Mouse (Mus musculus): ENCODE results near the gene Paf1. TPM values are rescaled to one million over a fixed set of nuclear protein-coding genes. Genes with fewer than 3 reads are reported as not detected.

The Paf1 gene
- polyA plus RNA-seq, 1 experiment from 2014 or later = 96.1 TPM

DNA sequence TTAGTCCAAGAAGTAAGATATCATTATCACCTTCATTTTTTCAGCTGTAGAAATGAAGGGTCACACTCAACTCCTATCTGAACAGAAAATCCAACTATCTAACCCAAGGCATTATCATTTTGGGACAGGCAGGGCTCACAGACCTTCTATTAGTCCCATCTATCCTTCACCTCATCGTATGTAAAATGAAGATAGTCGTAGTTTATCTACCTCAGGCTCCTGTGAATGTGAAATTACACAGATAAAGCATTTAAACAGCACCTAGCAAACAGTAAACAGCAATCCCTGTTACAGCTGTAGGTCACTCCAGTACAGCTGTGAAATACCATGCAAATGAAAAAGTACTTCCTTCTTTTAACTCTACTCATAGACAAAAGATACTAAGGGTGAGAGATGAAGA is 39.5 kb downstream of the Paf1 start:
- Histone ChIP-seq H3K27me3 (ENCODE audit: control insufficient read depth, insufficient read depth, low read depth, low read length) (no peaks in the 10 kb centered on the region), H3K4me3 (ENCODE audit: low read depth, low read length) (no peak overlapping the region), H3K4me2 (ENCODE audit: low read length) (no peak overlapping the region), H3K4me1 (ENCODE audit: control insufficient read depth, insufficient read depth, low read length) (peaks cover 38% of the 10 kb centered on the region), H3K9me3 (replicated peaks; ENCODE audit: control insufficient read depth, low read length, poor library complexity, severe bottlenecking) (no peaks in the 10 kb centered on the region), H3K36me3 (ENCODE audit: control insufficient read depth, insufficient read depth, low read length) (no peaks in the 10 kb centered on the region; the same call in 1 of the 2 replicates), H3K27ac (ENCODE audit: low read length) (no peak overlapping the region), H3K9ac (ENCODE audit: low read depth, low read length) (no peak overlapping the region)
- ATAC-seq = no peak
- WGBS = 94% methylated on average over 2 of the region's 2 CpGs

DNA sequence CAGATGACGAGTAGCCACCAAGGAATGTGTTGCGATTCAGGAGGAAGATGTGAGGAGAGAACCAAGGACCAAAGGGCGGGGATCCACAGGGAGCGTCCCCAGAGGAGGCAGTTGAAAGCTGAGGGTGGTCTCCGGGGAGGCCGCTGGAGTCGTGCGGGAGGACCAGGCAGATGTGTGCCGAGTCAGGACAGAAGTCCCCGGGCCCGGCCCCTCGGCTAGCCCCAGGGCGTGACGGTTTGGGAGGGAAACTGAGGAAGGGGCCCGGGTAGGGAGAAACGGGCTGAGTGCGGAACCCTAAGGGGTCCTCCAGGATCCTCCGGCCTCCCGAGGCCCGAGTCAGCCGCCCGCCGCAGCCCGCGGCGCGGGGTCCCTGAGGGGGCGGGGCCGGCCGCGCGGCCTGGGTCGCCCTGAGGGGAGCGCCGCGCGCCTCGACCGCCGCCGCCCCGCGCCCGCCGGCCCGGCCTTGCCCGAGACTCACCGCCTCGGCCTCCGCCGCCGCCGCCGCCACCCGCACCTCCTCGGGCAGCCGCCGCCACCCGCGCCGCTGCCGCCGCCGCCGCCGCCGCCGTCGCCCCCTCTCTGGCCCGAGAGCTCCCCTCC is 43.0 kb downstream of the Paf1 start:
- WGBS = under 1% methylated on average over 18 of the region's 70 CpGs
- no peaks in the 10 kb centered on the region for H3K9me3 ChIP-seq (replicated peaks; ENCODE audit: control insufficient read depth, low read length, poor library complexity, severe bottlenecking)
- H3K4me3 ChIP-seq (ENCODE audit: low read depth, low read length) = peak overlapping the region; percentile 95
- no peaks in the 10 kb centered on the region for H3K27me3 ChIP-seq (ENCODE audit: control insufficient read depth, insufficient read depth, low read depth, low read length)
- peak; percentile 30 for ATAC-seq
- H3K4me2 ChIP-seq (ENCODE audit: low read length) = peak overlapping the region; percentile 83
- peak overlapping the region; percentile 98 for H3K9ac ChIP-seq (ENCODE audit: low read depth, low read length)
- H3K27ac ChIP-seq (ENCODE audit: low read length) = peak overlapping the region; percentile 70
- H3K4me1 ChIP-seq (ENCODE audit: control insufficient read depth, insufficient read depth, low read length) = peaks cover 40% of the 10 kb centered on the region
- H3K36me3 ChIP-seq (ENCODE audit: control insufficient read depth, insufficient read depth, low read length) = no peaks in the 10 kb centered on the region; the same call in 1 of the 2 replicates

DNA sequence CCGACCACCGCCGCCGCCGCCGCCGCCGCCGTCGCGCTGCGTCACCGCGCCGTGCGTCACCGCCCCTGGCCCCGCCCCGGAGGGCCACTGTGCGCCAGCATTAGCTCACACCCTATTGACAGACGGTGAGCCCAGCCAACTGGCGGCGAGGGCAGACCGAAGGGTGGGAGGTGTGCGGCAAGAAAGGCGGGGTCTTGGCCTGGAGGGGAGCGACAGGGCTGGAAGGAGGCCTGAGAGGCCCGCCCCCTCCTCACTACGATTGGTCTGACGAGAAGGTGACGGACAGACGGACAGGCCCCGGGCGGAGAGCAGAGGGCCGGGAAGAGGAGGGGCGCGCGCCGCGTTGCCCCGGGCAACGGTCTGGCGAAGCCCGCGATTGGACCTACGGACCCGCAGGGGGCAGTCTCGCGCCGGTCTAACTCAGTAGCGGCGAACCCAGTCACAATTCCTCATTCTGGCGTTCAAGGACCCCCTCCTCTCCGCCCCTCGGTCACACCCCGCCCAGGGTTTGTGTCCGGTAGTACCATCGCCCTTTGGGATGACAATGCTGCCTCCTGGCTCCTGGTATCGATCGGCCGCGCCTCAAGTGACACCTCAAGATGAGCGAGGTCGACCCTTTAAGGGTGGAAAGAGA is 43.6 kb downstream of the Paf1 start:
- Histone ChIP-seq H3K9me3 (replicated peaks; ENCODE audit: control insufficient read depth, low read length, poor library complexity, severe bottlenecking) (no peaks in the 10 kb centered on the region), H3K36me3 (ENCODE audit: control insufficient read depth, insufficient read depth, low read length) (no peaks in the 10 kb centered on the region; the same call in 1 of the 2 replicates), H3K4me3 (ENCODE audit: low read depth, low read length) (peak overlapping the region; percentile 95), H3K4me1 (ENCODE audit: control insufficient read depth, insufficient read depth, low read length) (peaks cover 40% of the 10 kb centered on the region), H3K27me3 (ENCODE audit: control insufficient read depth, insufficient read depth, low read depth, low read length) (no peaks in the 10 kb centered on the region), H3K27ac (ENCODE audit: low read length) (peak overlapping the region; percentile 84), H3K9ac (ENCODE audit: low read depth, low read length) (peak overlapping the region; percentile 98), H3K4me2 (ENCODE audit: low read length) (peak overlapping the region; percentile 61)
- peak; percentile 99 for ATAC-seq
- WGBS = under 1% methylated on average over 37 of the region's 64 CpGs

DNA sequence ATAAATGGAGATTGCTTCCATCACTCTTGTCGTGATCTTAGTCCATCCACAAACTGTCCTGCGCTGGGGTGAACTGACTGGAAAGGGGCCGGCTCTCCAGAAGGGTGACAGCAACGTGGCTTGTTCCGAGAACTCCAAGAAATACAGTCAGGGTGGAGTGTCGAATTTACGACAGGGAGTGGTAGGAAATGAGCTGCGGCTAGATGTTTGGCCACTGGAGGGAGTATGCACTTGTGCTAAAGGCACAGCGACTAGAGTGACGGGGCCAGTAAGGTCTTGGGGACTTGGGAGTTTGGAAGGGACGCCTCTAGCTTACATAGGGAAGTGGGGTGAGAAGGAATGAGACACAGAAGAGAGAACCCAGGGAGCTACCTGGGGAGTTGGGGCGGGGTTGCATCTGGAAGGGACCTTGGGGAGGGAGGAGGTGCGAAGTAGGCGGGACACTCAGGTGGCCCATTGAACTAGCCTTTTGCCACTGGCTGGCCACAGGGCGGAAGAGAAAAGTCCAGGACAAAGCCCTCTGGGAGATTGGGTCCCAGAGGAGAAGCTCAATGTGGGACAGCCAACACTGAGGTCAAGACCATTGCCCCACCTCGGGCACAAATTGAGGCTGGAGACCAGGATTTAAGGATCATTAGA is 44.3 kb downstream of the Paf1 start, which contains the start of gene Gmfg:
Gene Gmfg (plus strand): TSS at position 516 of the 639 bp plus-strand sequence.
- H3K9me3 ChIP-seq (replicated peaks; ENCODE audit: control insufficient read depth, low read length, poor library complexity, severe bottlenecking) = no peaks in the 10 kb centered on the region
- 3% methylated on average over 16 of the region's 16 CpGs for WGBS
- peak; percentile 59 for ATAC-seq
- peak within 1 kb of the TSS; percentile 84 for H3K27ac ChIP-seq (ENCODE audit: low read length)
- peak within 1 kb of the TSS; percentile 95 for H3K4me3 ChIP-seq (ENCODE audit: low read depth, low read length)
- H3K4me1 ChIP-seq (ENCODE audit: control insufficient read depth, insufficient read depth, low read length) = peaks cover 38% of the 10 kb centered on the region
- H3K36me3 ChIP-seq (ENCODE audit: control insufficient read depth, insufficient read depth, low read length) = no peaks in the 10 kb centered on the region
- peak within 1 kb of the TSS; percentile 74 for H3K9ac ChIP-seq (ENCODE audit: low read depth, low read length)
- H3K27me3 ChIP-seq (ENCODE audit: control insufficient read depth, insufficient read depth, low read depth, low read length) = no peaks in the 10 kb centered on the region
- H3K4me2 ChIP-seq (ENCODE audit: low read length) = peak within 1 kb of the TSS; percentile 61

DNA sequence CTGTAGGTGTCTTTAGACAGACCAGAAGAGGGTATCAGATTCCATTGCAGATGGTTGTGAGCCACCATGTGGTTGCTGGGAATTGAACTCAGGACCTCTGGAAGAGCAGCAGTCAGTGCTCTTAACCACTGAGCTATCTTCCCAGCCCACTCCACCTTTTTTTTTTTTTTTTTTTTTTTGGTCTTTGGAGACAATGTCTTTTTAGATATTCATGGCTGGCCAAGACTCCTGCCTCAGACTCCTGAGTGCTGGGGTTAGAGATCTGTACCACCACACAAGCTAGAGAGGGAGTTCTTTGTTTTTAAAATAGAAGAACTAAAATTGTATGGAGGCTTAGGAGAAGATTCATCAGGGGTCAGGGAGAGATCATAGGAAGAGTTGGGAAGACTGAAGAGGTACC is 45.2 kb downstream of the Paf1 start:
- H3K9ac ChIP-seq (ENCODE audit: low read depth, low read length) = no peak overlapping the region
- no peak overlapping the region for H3K27ac ChIP-seq (ENCODE audit: low read length)
- no peak overlapping the region for H3K4me2 ChIP-seq (ENCODE audit: low read length)
- no peak overlapping the region for H3K4me3 ChIP-seq (ENCODE audit: low read depth, low read length)
- peaks cover 30% of the 10 kb centered on the region for H3K4me1 ChIP-seq (ENCODE audit: control insufficient read depth, insufficient read depth, low read length)
- H3K27me3 ChIP-seq (ENCODE audit: control insufficient read depth, insufficient read depth, low read depth, low read length) = no peaks in the 10 kb centered on the region
- no peak for ATAC-seq
- H3K9me3 ChIP-seq (replicated peaks; ENCODE audit: control insufficient read depth, low read length, poor library complexity, severe bottlenecking) = no peaks in the 10 kb centered on the region
- H3K36me3 ChIP-seq (ENCODE audit: control insufficient read depth, insufficient read depth, low read length) = no peaks in the 10 kb centered on the region

DNA sequence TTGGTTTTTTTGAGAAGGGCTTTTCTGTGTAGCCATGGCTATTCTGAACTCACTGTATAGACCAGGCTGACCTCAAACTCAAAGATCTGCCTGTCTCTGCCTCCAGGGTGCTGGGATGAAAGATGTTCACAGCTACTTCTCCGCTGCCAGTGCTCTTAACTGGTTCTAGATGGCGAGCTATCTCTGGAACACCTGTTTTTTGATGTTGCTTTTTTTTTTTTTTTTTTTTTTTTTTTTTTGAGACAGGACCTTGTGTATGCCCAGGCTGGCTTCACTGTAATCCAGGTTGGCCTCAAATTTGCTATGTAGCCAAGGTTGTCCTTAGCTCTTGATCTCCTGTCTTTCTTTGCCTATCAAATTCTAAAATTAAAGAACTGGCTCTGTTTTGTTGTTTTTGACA is 46.0 kb downstream of the Paf1 start:
- ATAC-seq = no peak
- H3K4me2 ChIP-seq (ENCODE audit: low read length) = no peak overlapping the region
- 90% methylated on average over 2 of the region's 2 CpGs for WGBS

DNA sequence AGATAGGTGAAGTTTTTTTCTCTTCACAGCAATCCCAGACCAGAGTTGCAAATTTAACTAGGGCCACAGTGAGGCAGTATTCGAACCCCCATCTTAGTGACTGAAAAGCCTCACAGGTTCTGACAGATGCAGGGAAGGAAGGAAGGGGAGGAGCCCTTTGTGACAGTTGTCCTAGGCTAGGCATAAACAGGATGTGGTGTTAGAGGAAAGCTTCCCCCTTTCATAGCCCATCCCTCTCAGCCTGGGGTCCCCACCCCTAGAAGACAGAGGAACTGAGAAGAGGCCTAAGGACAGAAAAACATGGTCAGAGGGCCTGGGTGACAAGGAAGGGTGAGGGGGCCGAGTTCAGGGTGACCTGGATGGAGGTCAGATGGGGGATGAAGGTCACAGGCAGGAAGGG is 48.0 kb downstream of the Paf1 start:
- no peak overlapping the region for H3K27ac ChIP-seq (ENCODE audit: low read length)
- H3K27me3 ChIP-seq (ENCODE audit: control insufficient read depth, insufficient read depth, low read depth, low read length) = no peaks in the 10 kb centered on the region
- no peak for ATAC-seq
- no peak overlapping the region for H3K9ac ChIP-seq (ENCODE audit: low read depth, low read length)
- H3K9me3 ChIP-seq (replicated peaks; ENCODE audit: control insufficient read depth, low read length, poor library complexity, severe bottlenecking) = no peaks in the 10 kb centered on the region
- no peak overlapping the region for H3K4me3 ChIP-seq (ENCODE audit: low read depth, low read length)
- H3K4me2 ChIP-seq (ENCODE audit: low read length) = no peak overlapping the region
- H3K36me3 ChIP-seq (ENCODE audit: control insufficient read depth, insufficient read depth, low read length) = no peaks in the 10 kb centered on the region
- peaks cover 5% of the 10 kb centered on the region for H3K4me1 ChIP-seq (ENCODE audit: control insufficient read depth, insufficient read depth, low read length)
- 75% methylated on average over 2 of the region's 2 CpGs for WGBS

More for the DNA sequence above, 46.0 kb downstream of the Paf1 start:
- H3K9me3 ChIP-seq (replicated peaks; ENCODE audit: control insufficient read depth, low read length, poor library complexity, severe bottlenecking) = no peaks in the 10 kb centered on the region
- peaks cover 22% of the 10 kb centered on the region for H3K4me1 ChIP-seq (ENCODE audit: control insufficient read depth, insufficient read depth, low read length)
- no peaks in the 10 kb centered on the region for H3K27me3 ChIP-seq (ENCODE audit: control insufficient read depth, insufficient read depth, low read depth, low read length)
- H3K36me3 ChIP-seq (ENCODE audit: control insufficient read depth, insufficient read depth, low read length) = no peaks in the 10 kb centered on the region
- H3K27ac ChIP-seq (ENCODE audit: low read length) = no peak overlapping the region
- no peak overlapping the region for H3K4me3 ChIP-seq (ENCODE audit: low read depth, low read length)
- no peak overlapping the region for H3K9ac ChIP-seq (ENCODE audit: low read depth, low read length)

DNA sequence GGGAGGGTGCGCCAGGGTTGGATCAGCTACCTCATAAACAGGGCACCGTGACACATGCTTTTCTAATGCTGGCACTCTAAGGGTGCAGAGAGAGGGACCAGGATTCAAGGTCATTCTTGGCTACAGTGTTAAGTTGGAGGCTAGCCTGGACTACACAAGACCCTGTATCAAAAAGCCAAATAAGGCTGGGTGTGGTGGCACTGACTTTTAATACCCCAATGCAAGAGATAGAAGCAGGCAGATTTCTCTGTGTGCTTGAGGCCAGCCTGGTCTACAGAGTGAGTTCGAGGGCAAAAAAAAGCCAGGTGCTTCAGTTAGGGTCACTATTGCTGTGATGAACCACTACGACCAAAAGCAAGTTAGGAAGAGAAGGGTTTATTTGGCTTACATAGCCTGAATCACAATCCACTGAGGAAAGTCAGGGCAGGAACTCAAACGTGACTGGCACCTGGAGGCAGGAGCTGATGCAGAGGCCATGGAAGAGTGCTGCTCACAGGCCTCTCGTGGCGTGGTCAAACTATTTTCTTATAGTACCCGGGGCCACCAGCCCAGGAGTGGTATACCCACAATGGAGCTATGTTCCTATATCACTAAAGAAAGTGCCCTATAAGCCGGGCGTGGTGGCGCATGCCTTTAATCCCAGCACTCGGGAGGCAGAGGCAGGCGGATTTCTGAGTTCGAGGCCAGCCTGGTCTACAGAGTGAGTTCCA is 49.2 kb downstream of the Paf1 start:
- WGBS = 92% methylated on average over 14 of the region's 14 CpGs
- no peaks in the 10 kb centered on the region for H3K27me3 ChIP-seq (ENCODE audit: control insufficient read depth, insufficient read depth, low read depth, low read length)

More for the DNA sequence above, 49.2 kb downstream of the Paf1 start:
- H3K9me3 ChIP-seq (replicated peaks; ENCODE audit: control insufficient read depth, low read length, poor library complexity, severe bottlenecking) = no peaks in the 10 kb centered on the region
- no peak overlapping the region for H3K4me2 ChIP-seq (ENCODE audit: low read length)
- H3K4me1 ChIP-seq (ENCODE audit: control insufficient read depth, insufficient read depth, low read length) = peaks cover 5% of the 10 kb centered on the region
- H3K36me3 ChIP-seq (ENCODE audit: control insufficient read depth, insufficient read depth, low read length) = no peaks in the 10 kb centered on the region
- no peak overlapping the region for H3K27ac ChIP-seq (ENCODE audit: low read length)
- no peak for ATAC-seq
- no peak overlapping the region for H3K9ac ChIP-seq (ENCODE audit: low read depth, low read length)
- no peak overlapping the region for H3K4me3 ChIP-seq (ENCODE audit: low read depth, low read length)
